Mouse (Mus musculus) forebrain, embryonic 16.5 days (tissue): Measurements from ENCODE around the gene Itprip. TPM values are rescaled to one million over a fixed set of nuclear protein-coding genes. Genes with fewer than 3 reads are reported as not detected.

ENCODE experiments used
- ATAC-seq: fragments of 200-750 bp; cut with Nextera tagmentation; 2 replicates; pipeline ENCODE4 v1.8.0; 2017; ENCODE audit warnings: mild to moderate bottlenecking, moderate library complexity
- H3K27ac ChIP-seq: fragments of 300-500 bp; sonication (generic); 2 replicates; pipeline ENCODE4 v1.5.1; 2014; ENCODE audit warnings: low read length, control low read depth
- H3K27me3 ChIP-seq: fragments of 300-500 bp; sonication (generic); replicated peaks from 2 replicates; pipeline ENCODE4 v1.6.1; 2014; ENCODE audit warnings: low read length; ENCODE audit not compliant: control insufficient read depth, insufficient read depth
- H3K36me3 ChIP-seq: fragments of 300-500 bp; sonication (generic); 2 replicates; pipeline ENCODE4 v1.6.1; 2014; ENCODE audit not compliant: control insufficient read depth, insufficient read depth
- H3K4me1 ChIP-seq: fragments of 300-500 bp; sonication (generic); replicated peaks from 2 replicates; pipeline ENCODE4 v1.6.1; 2014; ENCODE audit warnings: low read length; ENCODE audit not compliant: control insufficient read depth, insufficient read depth
- H3K4me2 ChIP-seq: fragments of 300-500 bp; sonication (generic); 2 replicates; pipeline ENCODE4 v1.6.1; 2014; ENCODE audit warnings: mild to moderate bottlenecking, low read length, control low read depth
- H3K4me3 ChIP-seq: fragments of 300-500 bp; sonication (generic); replicated peaks from 2 replicates; pipeline ENCODE4 v1.5.1; 2014; ENCODE audit warnings: mild to moderate bottlenecking, low read length, control low read depth
- H3K9ac ChIP-seq: fragments of 300-500 bp; sonication (generic); replicated peaks from 2 replicates; pipeline ENCODE4 v1.6.1; 2014; ENCODE audit warnings: low read depth, low read length, control low read depth
- H3K9me3 ChIP-seq: fragments of 300-500 bp; sonication (generic); 2 replicates; pipeline ENCODE4 v1.6.1; 2016; ENCODE audit warnings: low read length; ENCODE audit not compliant: control insufficient read depth
- WGBS: fragments of 180-500 bp; shearing (Covaris S2); extraction: QIAGEN DNeasy Blood & Tissue Kit; methylation state at CpG from one replicate; pipeline ENCODE4 v1.1.7; 2014; 5-methylcytosine and 5-hydroxymethylcytosine counted together
- polyA plus RNA-seq: library from polyadenylated mRNA; unstranded; fragments of >200 nt; fragmentation: Nextera tagmentation; extraction: Ambion mirVana; gene quantifications from 2 replicates; pipeline ENCODE4 v1.2.1, GENCODE M21; 2015

Gene Itprip
- polyA plus RNA-seq, 1 experiment from 2014 or later = 6.9 TPM

DNA sequence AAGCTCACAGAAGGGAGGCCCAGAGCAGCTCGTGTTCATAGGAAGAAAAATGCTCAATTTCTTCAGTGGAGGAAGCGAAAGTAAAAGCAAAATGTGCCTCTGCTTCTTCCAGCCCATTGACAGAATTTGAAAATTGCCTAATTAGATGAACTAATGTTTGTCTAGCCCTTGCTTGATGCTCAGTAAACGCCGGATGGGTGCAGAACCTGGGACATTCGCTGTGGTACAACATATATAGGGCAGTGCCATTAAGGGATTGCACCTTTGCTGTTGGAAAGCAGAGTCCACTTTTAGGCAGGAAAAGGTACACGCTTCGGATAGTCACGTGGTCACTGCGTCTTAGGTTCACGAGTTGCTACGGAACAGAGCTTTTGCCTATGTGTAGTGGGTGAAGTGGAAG is 17.4 kb upstream of the Itprip start:
- H3K9ac ChIP-seq = no peak overlapping the region
- no peak overlapping the region for H3K4me2 ChIP-seq
- peaks cover 4% of the 10 kb centered on the region for H3K4me1 ChIP-seq
- 90% methylated on average over 11 of the region's 11 CpGs for WGBS
- no peaks in the 10 kb centered on the region for H3K27me3 ChIP-seq
- no peak overlapping the region for H3K4me3 ChIP-seq
- H3K9me3 ChIP-seq = no peaks in the 10 kb centered on the region
- no peaks in the 10 kb centered on the region for H3K36me3 ChIP-seq
- no peak overlapping the region for H3K27ac ChIP-seq
- ATAC-seq = no peak

DNA sequence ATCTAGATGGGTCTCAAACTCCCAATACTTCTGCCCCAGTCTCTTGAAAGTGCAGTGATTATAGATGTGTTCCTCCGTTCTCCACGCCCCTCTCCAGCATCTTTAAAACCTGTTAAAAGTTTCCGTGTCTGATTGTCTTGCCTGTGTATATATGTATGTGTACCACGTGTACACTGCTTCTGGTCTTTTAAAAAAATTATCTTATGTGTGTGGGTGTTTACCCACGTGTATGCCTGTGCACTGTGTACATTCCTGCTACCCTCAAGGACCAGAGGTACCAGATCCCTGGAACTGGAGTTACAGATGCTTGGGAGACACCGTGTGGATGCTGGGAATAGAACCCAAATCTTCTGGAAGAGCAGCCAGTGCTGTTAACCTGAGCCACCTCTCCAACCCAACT is 16.4 kb upstream of the Itprip start:
- no peak for ATAC-seq
- Histone ChIP-seq H3K4me3 (no peak overlapping the region), H3K27ac (no peak overlapping the region), H3K36me3 (no peaks in the 10 kb centered on the region), H3K4me1 (peaks cover 4% of the 10 kb centered on the region), H3K4me2 (no peak overlapping the region), H3K27me3 (no peaks in the 10 kb centered on the region), H3K9me3 (no peaks in the 10 kb centered on the region), H3K9ac (no peak overlapping the region)
- 82% methylated on average over 6 of the region's 6 CpGs for WGBS

DNA sequence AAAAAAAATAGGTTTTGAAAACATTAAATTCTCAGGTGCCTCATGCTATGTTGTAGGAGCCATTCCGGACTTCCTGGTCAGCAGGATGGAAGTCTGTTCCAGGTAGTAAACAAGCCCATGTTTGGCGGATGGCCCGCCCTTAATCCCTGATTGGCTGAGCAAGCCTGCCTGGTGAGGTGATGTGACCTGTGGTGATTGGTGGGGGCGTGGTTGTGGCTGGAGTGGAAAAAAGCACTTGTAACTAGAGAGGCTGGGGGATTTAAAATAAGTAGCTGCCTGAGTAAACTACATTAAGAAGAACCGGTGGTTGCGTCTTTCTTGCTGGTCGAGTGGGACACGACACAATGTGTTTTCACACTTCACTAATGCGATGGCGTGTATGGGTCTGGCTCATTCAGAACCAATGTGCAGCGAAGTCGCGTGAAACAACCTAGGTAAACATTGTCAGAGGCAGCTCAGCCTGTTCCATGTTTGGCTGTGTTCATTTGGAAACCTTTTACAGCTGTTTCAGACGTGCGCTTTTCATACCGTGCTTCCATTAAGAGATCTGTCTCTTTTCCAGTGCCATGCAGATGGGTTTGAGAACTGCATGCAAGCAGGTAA is 15.6 kb upstream of the Itprip start:
- peaks cover 4% of the 10 kb centered on the region for H3K4me1 ChIP-seq

DNA sequence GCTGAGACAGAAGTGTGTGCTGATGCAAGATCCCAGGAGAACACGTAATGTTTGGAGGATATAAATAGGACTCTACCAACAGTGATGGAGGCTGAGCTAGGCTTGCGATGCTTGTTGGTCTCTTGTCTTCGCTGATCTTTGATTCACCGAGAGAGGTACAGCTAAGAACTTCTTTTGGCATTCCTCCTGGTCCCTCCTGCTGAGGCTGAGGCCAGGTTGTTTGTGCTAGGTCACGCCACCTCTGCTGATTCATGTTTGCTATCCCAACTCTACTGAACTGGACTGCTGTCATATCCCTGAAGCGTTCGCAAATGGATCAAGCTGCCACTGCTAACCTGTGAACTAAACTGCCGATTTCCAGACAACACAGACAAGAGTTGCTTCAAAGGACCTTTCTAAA is 15.0 kb upstream of the Itprip start:
- no peak overlapping the region for H3K4me2 ChIP-seq
- H3K36me3 ChIP-seq = no peaks in the 10 kb centered on the region
- 93% methylated on average over 8 of the region's 8 CpGs for WGBS
- no peak overlapping the region for H3K9ac ChIP-seq
- H3K27me3 ChIP-seq = no peaks in the 10 kb centered on the region
- H3K27ac ChIP-seq = no peak overlapping the region
- no peaks in the 10 kb centered on the region for H3K9me3 ChIP-seq
- H3K4me3 ChIP-seq = no peak overlapping the region
- ATAC-seq = no peak
- H3K4me1 ChIP-seq = peaks cover 4% of the 10 kb centered on the region

More for the DNA sequence above, 15.6 kb upstream of the Itprip start:
- Histone ChIP-seq H3K36me3 (no peaks in the 10 kb centered on the region), H3K9me3 (no peaks in the 10 kb centered on the region), H3K4me2 (no peak overlapping the region), H3K27me3 (no peaks in the 10 kb centered on the region), H3K27ac (no peak overlapping the region), H3K4me3 (no peak overlapping the region), H3K9ac (no peak overlapping the region)
- ATAC-seq = no peak
- WGBS = 74% methylated on average over 16 of the region's 16 CpGs

DNA sequence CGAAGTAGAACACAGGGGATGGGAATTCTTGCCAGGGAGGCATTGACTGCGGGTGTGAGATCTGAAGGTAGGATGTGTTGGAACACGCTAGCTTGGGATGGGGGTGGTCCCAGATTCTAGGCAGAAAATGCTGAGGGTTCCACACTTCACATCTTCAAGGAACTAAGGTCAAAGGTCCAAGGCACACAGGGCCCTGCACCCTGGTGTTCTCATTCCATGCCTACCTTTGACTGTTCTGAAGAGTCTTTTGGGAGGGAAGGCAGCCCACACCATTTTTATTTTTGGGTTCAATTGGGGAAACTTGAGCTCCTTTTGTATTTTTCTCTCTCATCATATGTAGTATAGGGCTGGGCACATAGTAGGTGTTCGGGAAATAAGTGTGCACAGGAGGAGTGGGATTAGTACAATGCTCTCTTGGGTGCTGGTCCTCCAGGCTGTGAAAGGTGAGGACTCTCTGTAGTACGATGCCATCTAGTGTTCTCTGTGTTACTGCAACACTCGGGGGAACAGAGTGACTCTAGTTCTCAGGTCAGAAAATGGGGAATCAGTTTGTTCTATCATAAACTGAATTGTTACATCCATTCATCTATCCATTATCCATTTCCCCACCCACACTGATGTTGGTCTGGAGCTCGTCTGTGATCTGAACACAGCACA is 13.0 kb upstream of the Itprip start:
- Histone ChIP-seq H3K4me2 (no peak overlapping the region), H3K4me3 (no peak overlapping the region), H3K9ac (no peak overlapping the region), H3K27me3 (no peaks in the 10 kb centered on the region), H3K4me1 (no peaks in the 10 kb centered on the region), H3K36me3 (no peaks in the 10 kb centered on the region), H3K9me3 (no peaks in the 10 kb centered on the region), H3K27ac (no peak overlapping the region)
- WGBS = 43% methylated on average over 7 of the region's 7 CpGs
- peak; percentile 76 for ATAC-seq

DNA sequence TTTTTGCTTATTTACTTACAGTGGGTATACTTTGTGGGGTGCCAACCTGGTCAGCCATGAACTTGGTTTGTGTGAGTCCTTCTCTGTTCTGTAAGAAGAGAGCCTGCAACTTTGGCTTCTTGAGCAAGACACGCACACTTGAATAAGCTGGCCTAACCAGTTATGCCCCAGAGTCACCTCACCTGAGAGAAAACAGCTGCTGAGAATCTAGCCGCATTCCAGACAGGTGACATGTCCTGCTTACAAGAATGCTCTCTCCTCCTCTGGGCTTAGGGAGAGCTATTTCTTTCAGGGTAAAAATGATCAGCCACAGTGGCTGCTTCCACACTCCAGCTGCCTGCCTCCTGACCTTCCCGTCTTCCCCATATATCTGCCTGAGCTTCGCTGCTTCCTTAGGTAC is 9.9 kb upstream of the Itprip start:
- 97% methylated on average over 4 of the region's 4 CpGs for WGBS
- no peaks in the 10 kb centered on the region for H3K27me3 ChIP-seq
- H3K9me3 ChIP-seq = no peaks in the 10 kb centered on the region
- H3K4me2 ChIP-seq = no peak overlapping the region
- no peaks in the 10 kb centered on the region for H3K36me3 ChIP-seq
- no peak overlapping the region for H3K27ac ChIP-seq
- no peak for ATAC-seq
- no peak overlapping the region for H3K4me3 ChIP-seq
- H3K4me1 ChIP-seq = no peaks in the 10 kb centered on the region
- no peak overlapping the region for H3K9ac ChIP-seq

DNA sequence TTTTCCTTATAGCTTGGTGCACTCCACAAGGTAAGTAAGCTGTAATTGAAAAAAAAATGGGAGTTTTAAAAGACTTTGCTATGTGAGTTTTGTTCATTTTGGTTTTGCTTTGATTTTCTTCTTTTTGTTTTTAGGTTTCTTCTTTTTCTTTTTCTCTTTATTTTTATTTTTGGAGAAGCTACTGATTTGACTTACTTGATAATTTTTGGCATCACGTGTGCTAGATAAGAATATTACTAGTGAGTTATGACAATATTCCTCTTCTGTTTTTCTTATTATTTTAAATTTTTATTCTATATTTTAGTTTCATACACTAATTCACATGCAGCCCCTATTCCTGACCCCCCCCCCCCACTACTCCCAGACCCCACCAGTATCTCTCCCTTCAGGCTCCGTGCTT is 7.9 kb upstream of the Itprip start:
- Histone ChIP-seq H3K36me3 (no peaks in the 10 kb centered on the region), H3K4me2 (no peak overlapping the region), H3K27me3 (no peaks in the 10 kb centered on the region), H3K27ac (no peak overlapping the region), H3K4me3 (no peak overlapping the region), H3K4me1 (no peaks in the 10 kb centered on the region), H3K9ac (no peak overlapping the region), H3K9me3 (no peaks in the 10 kb centered on the region)
- 91% methylated on average over 2 of the region's 2 CpGs for WGBS
- no peak for ATAC-seq

DNA sequence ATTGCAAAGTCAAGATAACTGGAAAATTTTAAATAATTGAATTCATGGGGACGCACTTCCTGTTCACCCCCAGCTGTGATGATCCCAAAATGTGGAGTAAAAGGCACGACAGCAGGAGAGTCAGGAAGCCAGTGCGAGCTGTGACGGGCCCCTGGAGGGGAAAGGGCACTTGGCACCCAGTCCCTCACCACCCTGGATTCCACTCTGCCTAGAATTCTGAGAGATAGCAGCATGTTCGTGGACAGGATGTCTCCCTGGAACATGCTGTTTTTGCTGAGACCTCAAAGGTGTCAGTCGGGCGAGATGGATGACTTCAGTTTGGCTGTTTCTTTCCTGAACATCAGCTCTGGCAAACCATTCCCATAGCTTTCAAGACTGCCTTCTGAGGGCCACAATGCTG is 6.7 kb upstream of the Itprip start:
- Histone ChIP-seq H3K36me3 (no peaks in the 10 kb centered on the region), H3K9me3 (no peaks in the 10 kb centered on the region), H3K9ac (no peak overlapping the region), H3K4me2 (no peak overlapping the region), H3K27ac (no peak overlapping the region), H3K4me1 (no peaks in the 10 kb centered on the region), H3K4me3 (no peak overlapping the region), H3K27me3 (no peaks in the 10 kb centered on the region)
- 83% methylated on average over 7 of the region's 7 CpGs for WGBS
- no peak for ATAC-seq

DNA sequence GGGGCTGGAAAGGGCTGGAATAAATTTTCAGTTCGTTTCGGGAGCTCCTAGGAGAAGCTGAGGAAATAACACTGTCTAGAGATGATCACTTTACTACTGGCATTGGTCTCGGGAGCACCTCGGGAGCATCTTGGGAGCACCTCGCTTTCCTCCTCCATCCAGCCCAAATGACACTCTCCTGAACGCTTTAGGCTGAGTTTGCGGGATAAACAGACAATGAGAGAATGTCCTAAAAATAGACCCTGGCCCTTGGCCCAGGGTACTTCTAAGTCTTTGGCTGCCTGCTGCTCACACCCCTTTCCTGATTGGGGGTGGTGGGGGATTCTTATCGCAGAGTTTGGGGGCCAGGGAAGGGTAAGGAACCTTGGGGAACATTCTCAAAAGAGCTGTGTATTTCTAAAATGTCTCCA is 872 bp upstream of the Itprip start:
- Histone ChIP-seq H3K9ac (peak overlapping the region; percentile 75; the same call in 1 of the 2 replicates), H3K4me2 (peak overlapping the region; percentile 73), H3K4me3 (peak overlapping the region; percentile 76), H3K27me3 (no peaks in the 10 kb centered on the region), H3K9me3 (no peaks in the 10 kb centered on the region), H3K4me1 (peaks cover 26% of the 10 kb centered on the region), H3K27ac (no peak overlapping the region; the same call in 1 of the 2 replicates), H3K36me3 (no peaks in the 10 kb centered on the region)
- no peak; the same call in 1 of the 2 replicates for ATAC-seq
- WGBS = 2% methylated on average over 8 of the region's 8 CpGs
